Mouse (Mus musculus): ENCODE results near the gene Cacybp. TPM values are rescaled to one million over a fixed set of nuclear protein-coding genes. Genes with fewer than 3 reads are reported as not detected.

The Cacybp gene
- polyA plus RNA-seq, 1 experiment from 2014 or later = 415 TPM

DNA sequence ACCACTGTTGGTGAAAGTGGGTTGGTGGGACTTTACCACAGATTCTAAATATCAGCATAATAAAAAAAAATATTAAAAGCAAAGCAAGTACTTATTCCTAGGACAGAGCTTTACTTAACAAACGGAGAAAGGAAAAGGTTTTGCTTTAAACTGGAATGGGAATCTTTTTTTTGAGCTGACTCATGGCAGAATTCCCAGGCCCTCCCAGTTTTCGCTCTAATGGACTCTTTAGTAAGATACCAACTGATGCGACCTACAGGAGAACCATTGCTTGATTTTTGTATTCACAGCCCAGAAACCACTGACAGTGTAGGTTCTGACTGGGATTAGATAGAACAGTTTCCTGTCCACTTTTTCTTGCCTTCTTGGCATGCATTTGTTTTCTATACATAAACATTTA lies 2.1 kb downstream of the Cacybp start:
- no peak for ATAC-seq (replicated peaks; ENCODE audit: low FRiP score)
- H3K9ac ChIP-seq (ENCODE audit: low read depth, low read length) = peak overlapping the region; percentile 92
- peak overlapping the region; percentile 70 for H3K4me2 ChIP-seq
- H3K9me3 ChIP-seq (ENCODE audit: control insufficient read depth, low read length) = no peaks in the 10 kb centered on the region
- 50% methylated on average over 3 of the region's 3 CpGs for WGBS
- H3K36me3 ChIP-seq (ENCODE audit: control insufficient read depth, insufficient read depth, low read length) = peaks cover 22% of the 10 kb centered on the region
- H3K4me1 ChIP-seq (replicated peaks; ENCODE audit: control insufficient read depth, insufficient read depth, low read length) = peaks cover 5% of the 10 kb centered on the region; the same call in 1 of the 2 replicates
- H3K27ac ChIP-seq (ENCODE audit: low read depth, low read length) = no peak overlapping the region
- DNase-seq (ENCODE audit: low spot score) = no peak
- H3K27me3 ChIP-seq (replicated peaks; ENCODE audit: control insufficient read depth, insufficient read depth, low read length) = no peaks in the 10 kb centered on the region
- H3K4me3 ChIP-seq (ENCODE audit: low read depth, low read length) = peak overlapping the region; percentile 88

DNA sequence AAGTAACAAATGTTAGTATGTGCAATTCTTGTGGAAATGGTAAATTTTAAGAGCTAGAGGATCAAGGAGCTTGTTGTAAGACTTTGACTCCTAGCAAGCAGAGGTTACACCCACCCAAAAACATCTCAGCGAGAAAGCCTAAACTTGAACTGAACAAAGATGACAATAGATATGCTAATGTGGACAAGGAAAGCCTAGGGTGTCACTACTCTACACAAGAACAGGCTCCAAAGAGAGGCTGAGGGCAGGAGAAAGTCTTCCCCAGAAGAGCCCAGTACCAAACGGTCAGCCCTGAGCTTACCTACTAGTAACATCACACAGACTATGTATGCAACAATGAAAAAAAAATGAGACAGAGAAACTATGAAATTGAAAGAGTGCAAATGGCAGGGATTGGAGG lies 2.8 kb downstream of the Cacybp start:
- H3K9me3 ChIP-seq (ENCODE audit: control insufficient read depth, low read length) = no peaks in the 10 kb centered on the region
- H3K9ac ChIP-seq (ENCODE audit: low read depth, low read length) = no peak overlapping the region
- peaks cover 28% of the 10 kb centered on the region for H3K36me3 ChIP-seq (ENCODE audit: control insufficient read depth, insufficient read depth, low read length)
- DNase-seq (ENCODE audit: low spot score) = no peak
- peak overlapping the region; percentile 39 for H3K4me2 ChIP-seq
- no peaks in the 10 kb centered on the region for H3K27me3 ChIP-seq (replicated peaks; ENCODE audit: control insufficient read depth, insufficient read depth, low read length)
- peaks cover 5% of the 10 kb centered on the region; the same call in 1 of the 2 replicates for H3K4me1 ChIP-seq (replicated peaks; ENCODE audit: control insufficient read depth, insufficient read depth, low read length)
- 55% methylated on average over 2 of the region's 2 CpGs for WGBS
- ATAC-seq (replicated peaks; ENCODE audit: low FRiP score) = no peak
- no peak overlapping the region for H3K4me3 ChIP-seq (ENCODE audit: low read depth, low read length)
- no peak overlapping the region for H3K27ac ChIP-seq (ENCODE audit: low read depth, low read length)

DNA sequence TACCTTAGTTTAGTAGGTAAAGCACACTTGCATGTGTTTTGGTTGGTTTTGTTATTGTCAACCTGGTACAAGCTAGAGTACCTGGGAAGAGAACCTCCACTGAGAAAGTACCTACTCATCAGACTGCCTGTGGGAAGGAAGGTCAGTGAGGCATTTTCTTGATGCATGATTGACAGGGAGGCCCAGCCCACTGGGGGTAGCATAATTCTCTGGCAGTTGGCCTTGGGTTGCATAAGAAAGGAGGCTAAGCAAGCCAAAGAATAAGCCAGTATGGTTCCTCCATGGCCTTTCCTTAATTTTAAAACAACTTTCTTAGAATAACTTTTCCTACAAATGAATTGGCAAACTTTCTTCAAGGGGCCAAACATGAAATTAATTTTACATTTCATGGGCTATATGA lies 7.2 kb downstream of the Cacybp start:
- no peak overlapping the region for H3K4me2 ChIP-seq
- peaks cover 36% of the 10 kb centered on the region for H3K36me3 ChIP-seq (ENCODE audit: control insufficient read depth, insufficient read depth, low read length)
- H3K9me3 ChIP-seq (ENCODE audit: control insufficient read depth, low read length) = no peaks in the 10 kb centered on the region
- DNase-seq (ENCODE audit: low spot score) (no peak), ATAC-seq (replicated peaks; ENCODE audit: low FRiP score) (no peak)
- H3K27me3 ChIP-seq (replicated peaks; ENCODE audit: control insufficient read depth, insufficient read depth, low read length) = no peaks in the 10 kb centered on the region
- no peak overlapping the region for H3K4me3 ChIP-seq (ENCODE audit: low read depth, low read length)
- peaks cover 3% of the 10 kb centered on the region; the same call in 1 of the 2 replicates for H3K4me1 ChIP-seq (replicated peaks; ENCODE audit: control insufficient read depth, insufficient read depth, low read length)
- no peak overlapping the region for H3K9ac ChIP-seq (ENCODE audit: low read depth, low read length)
- no peak overlapping the region for H3K27ac ChIP-seq (ENCODE audit: low read depth, low read length)

DNA sequence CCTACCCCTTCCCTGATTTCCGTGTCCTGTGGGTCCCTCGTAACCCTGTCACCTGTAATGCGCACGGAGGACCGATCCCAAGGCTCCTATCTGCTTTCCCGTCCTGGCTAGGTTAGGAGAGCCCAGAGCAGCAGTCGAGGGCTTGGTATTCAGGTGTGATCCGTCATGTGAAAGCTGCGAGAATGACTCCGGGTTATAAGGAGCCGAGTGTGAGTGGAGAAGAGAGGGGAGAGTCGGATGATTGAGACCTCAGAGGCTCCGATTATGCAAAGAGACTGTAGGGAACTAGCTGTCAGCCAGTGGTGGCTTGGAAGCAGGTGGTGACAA lies 17.4 kb downstream of the Cacybp start:
- ATAC-seq (replicated peaks; ENCODE audit: low FRiP score) = peak; percentile 51; the same call in 1 of the 2 replicates
- WGBS = 0% methylated on average over 13 of the region's 13 CpGs
- H3K4me2 ChIP-seq = peak overlapping the region; percentile 87

DNA sequence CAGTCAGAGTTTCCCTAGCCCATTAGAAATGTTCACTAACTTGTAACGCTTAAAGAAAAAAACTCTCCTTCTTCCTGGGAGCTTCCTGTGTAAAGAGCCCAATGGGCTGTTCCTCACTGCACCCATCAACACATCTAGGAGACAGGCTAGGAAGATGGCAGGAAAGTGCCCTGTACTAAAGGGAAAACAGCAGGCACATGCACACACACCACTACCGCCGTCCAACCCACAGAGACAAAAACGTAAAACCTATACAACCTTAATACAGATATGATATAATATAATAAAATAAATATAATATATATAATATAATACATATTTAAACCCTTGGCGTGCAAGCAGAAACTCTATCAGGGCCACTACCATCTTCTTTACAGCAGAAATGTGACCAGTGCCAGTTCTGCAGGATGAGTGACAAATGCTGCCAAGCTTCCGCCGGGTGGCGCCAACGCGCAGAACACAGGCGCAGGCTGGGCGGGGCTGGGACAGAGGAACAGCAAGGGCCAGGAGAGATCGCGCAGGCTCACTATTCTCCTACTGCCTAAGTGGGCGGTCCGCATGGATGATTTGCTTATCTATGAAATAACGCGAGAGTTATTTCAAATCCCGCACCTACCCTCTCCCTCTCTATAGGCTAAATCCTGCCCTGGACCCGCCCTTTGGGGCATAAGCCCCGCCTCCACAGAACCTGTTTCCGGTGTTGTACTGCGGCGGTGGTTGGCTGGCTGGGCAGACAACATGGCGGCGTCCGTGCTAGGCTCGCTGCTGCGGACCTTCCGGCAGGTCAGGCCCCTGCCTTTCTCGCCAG lies 17.9 kb downstream of the Cacybp start, which contains the start of gene Mrps14:
Mrps14 (plus strand) TSS at position 687 of the 808 bp plus-strand sequence.
- Histone ChIP-seq H3K4me2 (peak within 1 kb of the TSS; percentile 87), H3K4me1 (replicated peaks; ENCODE audit: control insufficient read depth, insufficient read depth, low read length) (peaks cover 6% of the 10 kb centered on the region), H3K9me3 (ENCODE audit: control insufficient read depth, low read length) (no peaks in the 10 kb centered on the region), H3K36me3 (ENCODE audit: control insufficient read depth, insufficient read depth, low read length) (peaks cover 8% of the 10 kb centered on the region; the same call in 1 of the 2 replicates), H3K9ac (ENCODE audit: low read depth, low read length) (peak within 1 kb of the TSS; percentile 91), H3K27ac (ENCODE audit: low read depth, low read length) (peak within 1 kb of the TSS; percentile 61), H3K4me3 (ENCODE audit: low read depth, low read length) (peak within 1 kb of the TSS; percentile 94), H3K27me3 (replicated peaks; ENCODE audit: control insufficient read depth, insufficient read depth, low read length) (no peaks in the 10 kb centered on the region)
- ATAC-seq (replicated peaks; ENCODE audit: low FRiP score) (peak; percentile 98), DNase-seq (ENCODE audit: low spot score) (peak; percentile 95)
- 7% methylated on average over 31 of the region's 31 CpGs for WGBS

More for the DNA sequence above, 17.4 kb downstream of the Cacybp start:
- Histone ChIP-seq H3K27me3 (replicated peaks; ENCODE audit: control insufficient read depth, insufficient read depth, low read length) (no peaks in the 10 kb centered on the region), H3K9ac (ENCODE audit: low read depth, low read length) (peak overlapping the region; percentile 91), H3K9me3 (ENCODE audit: control insufficient read depth, low read length) (no peaks in the 10 kb centered on the region), H3K4me1 (replicated peaks; ENCODE audit: control insufficient read depth, insufficient read depth, low read length) (peaks cover 6% of the 10 kb centered on the region), H3K36me3 (ENCODE audit: control insufficient read depth, insufficient read depth, low read length) (peaks cover 8% of the 10 kb centered on the region; the same call in 1 of the 2 replicates), H3K27ac (ENCODE audit: low read depth, low read length) (peak overlapping the region; percentile 61), H3K4me3 (ENCODE audit: low read depth, low read length) (peak overlapping the region; percentile 94)
- DNase-seq (ENCODE audit: low spot score) = no peak

DNA sequence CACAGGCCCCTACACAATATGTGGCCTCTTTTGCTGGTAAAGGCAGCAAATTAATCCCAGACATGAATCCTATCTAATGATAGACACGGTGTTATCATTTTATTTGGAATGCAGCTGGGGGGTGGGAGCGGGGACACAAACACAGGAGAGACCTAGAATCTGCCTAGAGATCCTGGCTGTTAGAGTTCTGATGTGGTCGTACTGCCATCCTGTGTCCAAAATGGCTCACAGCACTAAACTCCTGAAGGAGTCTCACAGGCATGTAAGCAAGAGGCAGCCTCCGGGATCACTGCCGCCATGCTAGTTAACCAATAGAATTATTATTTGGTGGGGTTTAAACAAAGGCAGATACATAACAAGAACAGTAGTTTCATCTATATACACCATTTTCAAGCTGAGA lies 28.2 kb downstream of the Cacybp start:
- WGBS = 28% methylated on average over 5 of the region's 5 CpGs
- ATAC-seq (replicated peaks; ENCODE audit: low FRiP score) = no peak

DNA sequence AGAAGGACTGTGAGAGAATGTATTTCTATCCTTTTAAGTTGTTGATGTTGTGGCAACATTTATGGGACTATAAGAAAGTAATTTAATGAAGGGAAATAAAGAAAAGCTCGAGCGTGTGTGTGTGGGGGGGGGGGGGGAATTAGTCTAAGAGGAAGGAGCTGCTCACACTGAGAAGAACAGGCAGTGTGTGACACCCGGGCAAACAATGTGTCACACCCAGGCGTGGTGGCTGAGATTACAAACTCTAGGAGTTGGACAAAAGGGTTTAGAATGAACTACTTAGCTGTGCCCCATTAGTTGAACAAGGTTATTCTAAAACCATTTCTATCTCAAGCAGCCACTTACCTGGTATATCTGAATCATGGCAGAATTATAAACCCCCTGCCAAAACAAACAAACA lies 31.5 kb downstream of the Cacybp start:
- Histone ChIP-seq H3K9me3 (ENCODE audit: control insufficient read depth, low read length) (no peaks in the 10 kb centered on the region), H3K4me3 (ENCODE audit: low read depth, low read length) (no peak overlapping the region), H3K27ac (ENCODE audit: low read depth, low read length) (no peak overlapping the region), H3K36me3 (ENCODE audit: control insufficient read depth, insufficient read depth, low read length) (no peaks in the 10 kb centered on the region), H3K4me1 (replicated peaks; ENCODE audit: control insufficient read depth, insufficient read depth, low read length) (no peaks in the 10 kb centered on the region), H3K9ac (ENCODE audit: low read depth, low read length) (no peak overlapping the region), H3K27me3 (replicated peaks; ENCODE audit: control insufficient read depth, insufficient read depth, low read length) (no peaks in the 10 kb centered on the region), H3K4me2 (no peak overlapping the region)
- WGBS = 48% methylated on average over 4 of the region's 4 CpGs
- ATAC-seq (replicated peaks; ENCODE audit: low FRiP score) (no peak), DNase-seq (ENCODE audit: low spot score) (no peak)

More for the DNA sequence above, 28.2 kb downstream of the Cacybp start:
- peak; percentile 41 for DNase-seq (ENCODE audit: low spot score)
- H3K27ac ChIP-seq (ENCODE audit: low read depth, low read length) = no peak overlapping the region
- H3K4me1 ChIP-seq (replicated peaks; ENCODE audit: control insufficient read depth, insufficient read depth, low read length) = no peaks in the 10 kb centered on the region
- H3K9me3 ChIP-seq (ENCODE audit: control insufficient read depth, low read length) = no peaks in the 10 kb centered on the region
- H3K36me3 ChIP-seq (ENCODE audit: control insufficient read depth, insufficient read depth, low read length) = no peaks in the 10 kb centered on the region
- H3K4me2 ChIP-seq = no peak overlapping the region
- H3K9ac ChIP-seq (ENCODE audit: low read depth, low read length) = no peak overlapping the region
- no peaks in the 10 kb centered on the region for H3K27me3 ChIP-seq (replicated peaks; ENCODE audit: control insufficient read depth, insufficient read depth, low read length)
- no peak overlapping the region for H3K4me3 ChIP-seq (ENCODE audit: low read depth, low read length)

DNA sequence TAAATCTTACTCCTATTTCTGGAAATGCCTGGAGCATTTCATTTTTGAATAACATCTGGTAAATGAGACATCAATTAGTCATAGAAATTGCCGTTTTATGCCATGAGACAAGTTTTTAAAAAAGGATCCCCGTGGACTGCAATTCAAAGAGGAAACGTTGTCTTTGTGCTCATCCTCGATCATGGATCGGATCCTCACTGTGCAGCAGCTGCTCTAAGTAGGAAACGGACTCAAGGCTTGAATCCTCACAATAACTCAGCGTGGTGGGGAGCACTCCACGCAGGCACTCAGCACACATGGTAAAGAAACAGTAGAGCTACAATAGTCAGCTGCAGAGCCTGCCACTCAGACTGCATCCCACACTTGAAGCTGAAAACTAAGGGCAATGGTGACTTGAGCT lies 35.8 kb downstream of the Cacybp start:
- Histone ChIP-seq H3K36me3 (ENCODE audit: control insufficient read depth, insufficient read depth, low read length) (no peaks in the 10 kb centered on the region), H3K4me3 (ENCODE audit: low read depth, low read length) (no peak overlapping the region), H3K4me1 (replicated peaks; ENCODE audit: control insufficient read depth, insufficient read depth, low read length) (no peaks in the 10 kb centered on the region), H3K4me2 (no peak overlapping the region), H3K27me3 (replicated peaks; ENCODE audit: control insufficient read depth, insufficient read depth, low read length) (no peaks in the 10 kb centered on the region), H3K9me3 (ENCODE audit: control insufficient read depth, low read length) (no peaks in the 10 kb centered on the region), H3K9ac (ENCODE audit: low read depth, low read length) (no peak overlapping the region), H3K27ac (ENCODE audit: low read depth, low read length) (no peak overlapping the region)
- no peak for ATAC-seq (replicated peaks; ENCODE audit: low FRiP score)
- 78% methylated on average over 8 of the region's 8 CpGs for WGBS
- no peak for DNase-seq (ENCODE audit: low spot score)

DNA sequence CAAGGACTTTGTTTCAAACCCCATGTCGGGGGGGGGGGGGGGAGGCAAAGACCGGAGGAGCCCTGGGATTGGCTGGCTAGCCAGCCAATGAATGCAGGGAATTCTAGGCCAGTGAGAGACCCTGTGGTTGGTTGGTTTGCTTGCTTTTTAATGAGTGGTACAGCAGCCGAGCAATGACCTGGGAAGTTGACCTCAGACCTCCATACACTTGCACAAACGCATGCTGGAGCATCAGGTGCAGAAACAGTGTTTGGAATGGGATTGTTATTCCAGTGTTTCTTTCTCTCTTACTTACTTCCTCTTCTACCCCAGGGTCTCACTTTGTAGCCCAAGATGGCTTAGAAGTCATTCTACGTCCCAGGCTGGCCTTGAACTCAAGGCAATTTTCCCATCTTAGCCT lies 46.1 kb downstream of the Cacybp start:
- H3K27me3 ChIP-seq (replicated peaks; ENCODE audit: control insufficient read depth, insufficient read depth, low read length) = no peaks in the 10 kb centered on the region
- ATAC-seq (replicated peaks; ENCODE audit: low FRiP score) (no peak), DNase-seq (ENCODE audit: low spot score) (no peak)
- no peak overlapping the region for H3K4me2 ChIP-seq
- H3K27ac ChIP-seq (ENCODE audit: low read depth, low read length) = no peak overlapping the region
- H3K4me1 ChIP-seq (replicated peaks; ENCODE audit: control insufficient read depth, insufficient read depth, low read length) = no peaks in the 10 kb centered on the region
- no peaks in the 10 kb centered on the region for H3K36me3 ChIP-seq (ENCODE audit: control insufficient read depth, insufficient read depth, low read length)
- H3K9ac ChIP-seq (ENCODE audit: low read depth, low read length) = no peak overlapping the region
- no peaks in the 10 kb centered on the region for H3K9me3 ChIP-seq (ENCODE audit: control insufficient read depth, low read length)
- WGBS = 73% methylated on average over 4 of the region's 5 CpGs
- H3K4me3 ChIP-seq (ENCODE audit: low read depth, low read length) = no peak overlapping the region

Measured in liver, embryonic 11.5 days (tissue).